Mouse (Mus musculus) neural tube, embryonic 15.5 days (tissue): ENCODE results near the gene Rxylt1. TPM values are rescaled to one million over a fixed set of nuclear protein-coding genes. Genes with fewer than 3 reads are reported as not detected.

ENCODE experiments used
- ATAC-seq: fragments of 200-750 bp; cut with Nextera tagmentation; 2 replicates; pipeline ENCODE4 v1.8.0; 2017; ENCODE audit warnings: mild to moderate bottlenecking, moderate TSS enrichment, moderate library complexity; ENCODE audit not compliant: low FRiP score
- H3K27ac ChIP-seq: fragments of 300-500 bp; sonication (generic); replicated peaks from 2 replicates; pipeline ENCODE4 v1.5.1; 2015; ENCODE audit warnings: mild to moderate bottlenecking, inconsistent platforms
- H3K27me3 ChIP-seq: fragments of 300-500 bp; sonication (generic); replicated peaks from 2 replicates; pipeline ENCODE4 v1.6.1; 2015; ENCODE audit warnings: inconsistent platforms
- H3K36me3 ChIP-seq: fragments of 300-500 bp; sonication (generic); 2 replicates; pipeline ENCODE4 v1.6.1; 2015; ENCODE audit warnings: inconsistent platforms
- H3K4me1 ChIP-seq: fragments of 300-500 bp; sonication (generic); 2 replicates; pipeline ENCODE4 v1.6.1; 2015; ENCODE audit warnings: inconsistent platforms
- H3K4me2 ChIP-seq: fragments of 300-500 bp; sonication (generic); 2 replicates; pipeline ENCODE4 v1.6.1; 2015; ENCODE audit warnings: inconsistent platforms, mild to moderate bottlenecking, moderate library complexity
- H3K4me3 ChIP-seq: fragments of 300-500 bp; sonication (generic); replicated peaks from 2 replicates; pipeline ENCODE4 v1.5.1; 2015; ENCODE audit warnings: mild to moderate bottlenecking, inconsistent platforms
- H3K9ac ChIP-seq: fragments of 300-500 bp; sonication (generic); replicated peaks from 2 replicates; pipeline ENCODE4 v1.6.1; 2015; ENCODE audit warnings: mild to moderate bottlenecking, inconsistent platforms
- H3K9me3 ChIP-seq: fragments of 300-500 bp; sonication (generic); replicated peaks from 2 replicates; pipeline ENCODE4 v1.6.1; 2016; ENCODE audit warnings: inconsistent platforms
- WGBS: fragments of 180-500 bp; shearing (Covaris S2); methylation state at CpG from one replicate; pipeline ENCODE4 v1.1.7; 2015; ENCODE audit warnings: mixed read lengths; 5-methylcytosine and 5-hydroxymethylcytosine counted together
- polyA plus RNA-seq: library from polyadenylated mRNA; unstranded; fragments of >200 nt; fragmentation: Nextera tagmentation; extraction: Ambion mirVana; gene quantifications from 2 replicates; pipeline ENCODE4 v1.2.1, GENCODE M21; 2015

Rxylt1 gene
- polyA plus RNA-seq, 1 experiment from 2014 or later: 44.4 TPM

DNA sequence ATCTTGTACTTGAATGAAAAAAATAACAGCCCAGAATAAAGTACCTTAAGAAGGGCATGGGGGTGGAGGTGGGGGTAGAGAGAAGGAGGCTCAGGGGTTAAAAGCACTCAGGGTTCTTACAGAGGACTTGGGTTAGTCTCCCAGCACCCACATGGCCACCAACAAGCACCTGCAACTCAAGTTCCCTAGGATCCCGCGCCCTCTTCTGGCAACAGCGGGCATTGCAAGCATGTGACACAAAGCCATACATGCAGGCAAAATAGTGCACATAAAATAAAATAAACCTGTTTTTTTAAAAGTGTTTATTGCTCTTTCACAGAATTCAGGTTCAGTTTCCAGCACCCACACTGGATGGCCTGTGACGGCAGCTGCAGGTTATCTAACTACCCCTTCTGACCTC is 56.8 kb downstream of the Rxylt1 start:
- H3K27me3 ChIP-seq: no peaks in the 10 kb centered on the region
- 44% methylated on average over 4 of the region's 4 CpGs for WGBS
- H3K4me2 ChIP-seq: no peak overlapping the region
- no peak overlapping the region for H3K4me3 ChIP-seq
- no peak overlapping the region for H3K9ac ChIP-seq
- H3K36me3 ChIP-seq: peaks cover 11% of the 10 kb centered on the region; the same call in 1 of the 2 replicates
- no peak for ATAC-seq
- H3K4me1 ChIP-seq: peaks cover 19% of the 10 kb centered on the region
- no peaks in the 10 kb centered on the region for H3K9me3 ChIP-seq
- no peak overlapping the region for H3K27ac ChIP-seq

- 93% methylated on average over 4 of the region's 4 CpGs for whole genome bisulfite sequencing
- Histone ChIP-seq H3K4me3 (no peak overlapping the region), H3K4me1 (peaks cover 15% of the 10 kb centered on the region), H3K9ac (no peak overlapping the region), H3K36me3 (peaks cover 11% of the 10 kb centered on the region; the same call in 1 of the 2 replicates), H3K9me3 (no peaks in the 10 kb centered on the region), H3K4me2 (no peak overlapping the region), H3K27me3 (no peaks in the 10 kb centered on the region), H3K27ac (no peak overlapping the region)
- ATAC-seq: no peak
These were observed 57.6 kb downstream of the Rxylt1 start for GRCm38 (mm10) chr10:122039566-122039965.

- no peak overlapping the region for H3K27ac ChIP-seq
- ATAC-seq: no peak
- no peaks in the 10 kb centered on the region for H3K9me3 ChIP-seq
- peaks cover 11% of the 10 kb centered on the region; the same call in 1 of the 2 replicates for H3K36me3 ChIP-seq
- H3K9ac ChIP-seq: no peak overlapping the region
- H3K4me1 ChIP-seq: peaks cover 15% of the 10 kb centered on the region
- H3K4me2 ChIP-seq: no peak overlapping the region
- no peak overlapping the region for H3K4me3 ChIP-seq
- H3K27me3 ChIP-seq: no peaks in the 10 kb centered on the region
- WGBS: 62% methylated on average over 3 of the region's 3 CpGs
These were observed 58.6 kb downstream of the Rxylt1 start for GRCm38 (mm10) chr10:122038554-122038953.

DNA sequence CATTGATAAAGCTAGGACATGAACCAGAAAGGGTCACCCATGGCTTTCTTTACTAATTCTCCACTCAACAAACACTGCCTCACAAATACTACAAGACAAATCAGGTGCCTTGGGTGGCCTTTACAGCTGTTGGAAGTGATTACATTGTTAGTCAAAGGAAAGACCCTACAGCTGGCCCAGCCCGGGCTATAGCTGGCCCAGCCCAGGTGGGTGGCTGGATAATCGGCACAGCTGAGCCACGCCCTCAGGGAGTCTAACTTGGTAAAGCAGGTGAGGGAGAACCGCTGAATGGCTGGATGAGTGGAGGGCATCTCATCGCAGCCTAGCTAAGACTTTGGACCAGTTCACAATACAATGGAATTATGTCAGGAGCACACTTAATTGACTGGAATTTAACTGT is 63.9 kb downstream of the Rxylt1 start:
- no peaks in the 10 kb centered on the region for H3K27me3 ChIP-seq
- H3K4me2 ChIP-seq: no peak overlapping the region
- 76% methylated on average over 5 of the region's 5 CpGs for WGBS
- no peak for ATAC-seq
- no peak overlapping the region for H3K27ac ChIP-seq
- peaks cover 6% of the 10 kb centered on the region; the same call in 1 of the 2 replicates for H3K36me3 ChIP-seq
- H3K9me3 ChIP-seq: no peaks in the 10 kb centered on the region
- H3K9ac ChIP-seq: no peak overlapping the region
- H3K4me1 ChIP-seq: peaks cover 21% of the 10 kb centered on the region; the same call in 1 of the 2 replicates
- H3K4me3 ChIP-seq: no peak overlapping the region

DNA sequence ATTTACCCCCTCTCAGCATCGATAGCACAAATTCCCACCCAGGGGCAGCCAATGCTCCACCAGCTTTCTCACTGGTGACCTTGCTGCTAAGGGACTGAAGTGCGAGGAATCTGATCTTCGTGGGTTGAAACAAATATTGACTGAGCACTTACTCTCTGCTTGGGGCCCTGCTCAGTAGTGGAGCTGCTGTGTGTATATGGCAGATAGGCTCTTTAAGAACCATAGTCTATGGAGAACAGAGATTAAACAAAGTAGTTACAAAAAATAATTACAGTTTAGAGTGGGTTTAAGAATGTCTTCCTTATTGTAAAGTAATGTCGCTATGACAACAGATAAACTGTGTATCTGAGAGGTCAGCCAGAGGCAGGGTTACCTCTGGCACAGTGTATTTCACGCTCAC is 66.8 kb downstream of the Rxylt1 start:
- H3K36me3 ChIP-seq: no peaks in the 10 kb centered on the region
- H3K4me1 ChIP-seq: peaks cover 26% of the 10 kb centered on the region; the same call in 1 of the 2 replicates
- no peak overlapping the region for H3K4me2 ChIP-seq
- H3K9ac ChIP-seq: no peak overlapping the region
- no peaks in the 10 kb centered on the region for H3K9me3 ChIP-seq
- H3K27me3 ChIP-seq: no peaks in the 10 kb centered on the region
- no peak overlapping the region for H3K27ac ChIP-seq
- H3K4me3 ChIP-seq: no peak overlapping the region
- WGBS: 85% methylated on average over 5 of the region's 5 CpGs
- ATAC-seq: no peak

DNA sequence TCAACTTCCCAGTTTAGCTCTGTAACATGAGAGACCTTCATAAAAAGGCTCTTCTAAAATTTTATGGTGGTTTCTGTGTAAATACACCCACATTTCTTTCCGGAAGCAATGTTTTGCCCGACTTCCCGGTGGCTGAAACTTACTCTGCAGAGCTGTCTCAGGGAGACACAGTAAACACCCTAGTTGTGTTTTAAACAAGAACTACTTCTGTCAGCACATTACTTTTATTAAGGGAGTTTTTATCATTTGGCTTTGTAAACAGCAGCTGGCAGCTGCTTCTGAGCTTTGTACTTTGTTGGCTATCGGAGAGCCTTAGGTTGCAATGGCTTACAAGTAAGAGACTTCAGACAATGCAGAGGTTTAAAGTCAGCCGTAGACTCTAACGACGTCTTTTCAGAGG is 67.4 kb downstream of the Rxylt1 start:
- H3K9me3 ChIP-seq: no peaks in the 10 kb centered on the region
- peak overlapping the region; percentile 13; the same call in 1 of the 2 replicates for H3K27ac ChIP-seq
- peak overlapping the region; percentile 25; the same call in 1 of the 2 replicates for H3K4me2 ChIP-seq
- H3K9ac ChIP-seq: no peak overlapping the region
- H3K36me3 ChIP-seq: no peaks in the 10 kb centered on the region
- WGBS: 61% methylated on average over 7 of the region's 7 CpGs
- no peak for ATAC-seq
- peaks cover 25% of the 10 kb centered on the region; the same call in 1 of the 2 replicates for H3K4me1 ChIP-seq
- no peaks in the 10 kb centered on the region for H3K27me3 ChIP-seq
- no peak overlapping the region for H3K4me3 ChIP-seq

Other genes with a start within 250 kb of the Rxylt1 start
- gene Srgap1, start 50.1 kb downstream of the Rxylt1 start, polyA plus RNA-seq: 26.1 and 30.7 TPM in 2 replicates